Mouse (Mus musculus): ENCODE measurements at regions not wholly inside any gene's neighbourhood (a gene's known extent, or its start where the extent isn't known, plus 50 kb on each side); places are given as distances from the start of the nearest gene placed in this dataset.

GRCm38 (mm10) chr7:37213751-37214181, 515.8 kb downstream of the Tshz3 start:
- no peak for DNase-seq (ENCODE audit: low spot score in 2 of 2)

- no peak for DNase-seq (ENCODE audit: low spot score in 2 of 2)
Observed at GRCm38 (mm10) chr7:37215498-37215897, 517.6 kb downstream of the Tshz3 start.

- DNase-seq (ENCODE audit: low spot score in 2 of 2), result no peak
Observed at GRCm38 (mm10) chr7:37220476-37220875, 522.6 kb downstream of the Tshz3 start.

GRCm38 (mm10) chr7:37226423-37226822, 528.5 kb downstream of the Tshz3 start:
- no peak for DNase-seq (ENCODE audit: low spot score in 2 of 2)

GRCm38 (mm10) chr7:37230641-37231347, 532.9 kb downstream of the Tshz3 start:
- DNase-seq (ENCODE audit: low spot score in 2 of 2), result no peak

GRCm38 (mm10) chr7:37240832-37241231, 532.6 kb downstream of the Zfp536 start:
- no peak for DNase-seq (ENCODE audit: low spot score in 2 of 2)

GRCm38 (mm10) chr7:37241781-37242180, 531.7 kb downstream of the Zfp536 start:
- DNase-seq (ENCODE audit: low spot score in 2 of 2), result no peak

GRCm38 (mm10) chr7:37242476-37242875, 531.0 kb downstream of the Zfp536 start:
- DNase-seq (ENCODE audit: low spot score in 2 of 2), result no peak

GRCm38 (mm10) chr7:37246156-37246555, 527.3 kb downstream of the Zfp536 start:
- no peak for DNase-seq (ENCODE audit: low spot score in 2 of 2)

- DNase-seq (ENCODE audit: low spot score in 2 of 2), result peak; percentile 28 to 49
Observed at GRCm38 (mm10) chr7:37254431-37254830, 519.0 kb downstream of the Zfp536 start.

GRCm38 (mm10) chr7:37255840-37256239, 517.6 kb downstream of the Zfp536 start:
- DNase-seq (ENCODE audit: low spot score in 2 of 2), result no peak

GRCm38 (mm10) chr7:37259293-37259692, 514.1 kb downstream of the Zfp536 start:
- DNase-seq (ENCODE audit: low spot score in 2 of 2), result no peak

- no peak for DNase-seq (ENCODE audit: low spot score in 2 of 2)
Observed at GRCm38 (mm10) chr7:37262846-37263245, 510.6 kb downstream of the Zfp536 start.

- no peak for DNase-seq (ENCODE audit: low spot score in 2 of 2)
Observed at GRCm38 (mm10) chr7:37267404-37267803, 506.0 kb downstream of the Zfp536 start.

GRCm38 (mm10) chr7:37270841-37271240, 502.6 kb downstream of the Zfp536 start:
- DNase-seq (ENCODE audit: low spot score in 2 of 2), result no peak

GRCm38 (mm10) chr7:37290018-37290417, 483.4 kb downstream of the Zfp536 start:
- peak in 1 of 2 experiments; percentile 25 for DNase-seq (ENCODE audit: low spot score in 2 of 2)

- DNase-seq (ENCODE audit: low spot score in 2 of 2), result peak in 1 of 2 experiments; percentile 7
Observed at GRCm38 (mm10) chr7:37290493-37291045, 482.9 kb downstream of the Zfp536 start.

- peak; percentile 29 to 57 for DNase-seq (ENCODE audit: low spot score in 2 of 2)
Observed at GRCm38 (mm10) chr7:37291726-37292125, 481.7 kb downstream of the Zfp536 start.

GRCm38 (mm10) chr7:37292554-37292953, 480.9 kb downstream of the Zfp536 start:
- DNase-seq (ENCODE audit: low spot score in 2 of 2), result no peak

GRCm38 (mm10) chr7:37298888-37299287, 474.6 kb downstream of the Zfp536 start:
- DNase-seq (ENCODE audit: low spot score in 2 of 2), result no peak

GRCm38 (mm10) chr7:37305463-37305862, 468.0 kb downstream of the Zfp536 start:
- DNase-seq (ENCODE audit: low spot score in 2 of 2), result no peak

GRCm38 (mm10) chr7:37307191-37307590, 466.2 kb downstream of the Zfp536 start:
- DNase-seq (ENCODE audit: low spot score in 2 of 2), result no peak

GRCm38 (mm10) chr7:37324653-37325052, 448.8 kb downstream of the Zfp536 start:
- DNase-seq (ENCODE audit: low spot score in 2 of 2), result no peak
